Mouse (Mus musculus) embryo, embryonic 11 days (tissue): ENCODE data around the gene Olfr2.
A peak's percentile ranks its signal among the peaks of the same experiment; 100 is the strongest.

Source experiments
- DNase-seq: peaks from one replicate; pipeline ENCODE4 v3.0.0-alpha.2; 2015

The Olfr2 gene

DNA sequence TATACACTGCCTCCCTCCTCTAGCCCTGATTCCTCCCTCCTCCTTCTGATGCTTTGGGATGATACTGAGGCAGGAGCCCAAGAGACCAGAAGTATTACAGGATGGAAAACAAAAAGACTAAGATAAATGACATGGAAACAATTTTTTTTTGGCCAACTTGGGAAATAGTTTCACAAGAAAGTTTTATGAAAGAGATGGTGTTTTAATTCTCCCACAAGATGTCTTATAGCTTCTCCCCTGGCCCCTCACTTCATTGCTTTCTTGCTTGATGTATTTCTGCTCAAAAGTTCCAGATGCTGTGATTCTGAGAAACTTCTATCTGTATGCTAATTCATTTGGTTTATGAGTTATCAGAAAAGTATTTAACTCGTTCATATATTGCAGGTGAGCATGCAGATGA, at the start of gene Olfr2:
TSS of gene Olfr2 (minus strand) at position 101 of the 400 bp plus-strand sequence.
- DNase-seq: no peak

DNA sequence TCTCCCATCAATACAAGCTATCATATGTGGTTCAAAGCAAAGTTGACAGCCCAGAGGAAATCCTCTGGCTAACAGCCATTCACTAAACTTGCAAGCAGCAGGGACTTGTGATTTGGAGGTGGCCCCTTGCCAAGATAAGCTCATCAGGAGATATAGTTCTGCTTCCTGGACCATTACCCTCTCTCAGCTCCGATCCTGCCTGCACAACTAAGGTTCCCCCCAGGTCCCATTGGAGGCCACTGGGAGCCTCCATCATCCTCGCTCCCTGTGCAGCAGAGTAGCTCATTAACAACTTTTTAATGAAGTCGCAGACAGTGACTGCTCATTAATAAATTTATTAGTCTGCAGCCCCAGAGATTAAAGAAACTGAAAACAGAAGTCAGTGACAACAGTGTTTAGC, 41.7 kb upstream of the Olfr2 start:
- no peak for DNase-seq

DNA sequence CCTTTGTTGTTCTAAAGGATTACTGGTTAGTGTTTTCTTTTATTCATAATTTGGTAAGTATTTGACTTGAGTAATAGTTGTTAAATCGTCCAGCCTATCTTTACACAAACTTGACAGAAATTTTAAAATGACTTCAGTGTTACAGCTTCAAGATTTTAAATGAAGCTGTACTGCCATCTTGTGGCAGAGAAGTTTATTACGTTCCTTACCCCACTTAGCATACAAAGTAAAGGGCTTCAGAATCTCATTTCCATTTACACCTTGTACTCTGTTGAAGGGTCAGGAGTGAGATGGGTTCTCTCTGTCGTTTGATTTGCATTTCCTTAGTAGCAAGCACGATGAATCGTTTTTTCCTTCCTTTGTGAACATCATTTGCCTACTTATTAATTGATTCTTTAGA, 40.0 kb upstream of the Olfr2 start:
- peak; percentile 58 for DNase-seq

DNA sequence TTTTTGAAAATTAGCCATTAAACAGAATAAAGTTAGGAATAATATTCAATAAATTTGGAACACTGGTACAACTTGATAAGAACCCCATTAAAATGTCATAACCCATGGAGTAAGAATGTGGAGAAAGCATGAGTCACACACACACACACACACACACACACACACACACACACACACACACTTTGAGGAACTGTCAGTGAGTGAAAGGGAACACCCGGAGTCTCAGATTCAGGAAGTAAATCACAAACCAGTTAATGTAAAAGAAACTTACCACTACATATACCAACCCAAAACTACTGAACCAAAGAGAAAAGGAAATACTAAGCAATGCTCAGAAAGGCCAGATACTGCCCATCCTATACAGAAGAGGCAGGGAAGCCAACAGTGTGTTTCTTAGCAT, 38.5 kb upstream of the Olfr2 start:
- no peak for DNase-seq

DNA sequence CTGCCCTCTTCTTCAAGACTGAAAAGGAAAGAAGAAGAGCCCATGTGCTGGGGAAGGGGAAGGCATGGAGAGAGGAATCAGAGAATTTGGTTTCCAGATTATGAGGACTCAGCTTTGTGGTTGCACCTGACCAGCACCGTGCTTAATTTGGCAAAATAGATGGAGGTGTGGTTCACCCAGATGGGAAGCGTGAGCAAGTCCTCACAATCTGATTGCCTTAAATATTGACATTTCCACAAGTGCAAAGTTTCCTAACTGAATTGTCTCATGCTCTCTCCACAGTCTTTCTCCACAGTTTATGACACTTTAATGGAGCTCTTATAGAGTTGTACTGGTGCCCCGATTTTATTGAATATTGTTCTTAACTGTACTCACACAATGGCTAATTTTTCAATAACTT, 37.3 kb upstream of the Olfr2 start:
- no peak for DNase-seq

DNA sequence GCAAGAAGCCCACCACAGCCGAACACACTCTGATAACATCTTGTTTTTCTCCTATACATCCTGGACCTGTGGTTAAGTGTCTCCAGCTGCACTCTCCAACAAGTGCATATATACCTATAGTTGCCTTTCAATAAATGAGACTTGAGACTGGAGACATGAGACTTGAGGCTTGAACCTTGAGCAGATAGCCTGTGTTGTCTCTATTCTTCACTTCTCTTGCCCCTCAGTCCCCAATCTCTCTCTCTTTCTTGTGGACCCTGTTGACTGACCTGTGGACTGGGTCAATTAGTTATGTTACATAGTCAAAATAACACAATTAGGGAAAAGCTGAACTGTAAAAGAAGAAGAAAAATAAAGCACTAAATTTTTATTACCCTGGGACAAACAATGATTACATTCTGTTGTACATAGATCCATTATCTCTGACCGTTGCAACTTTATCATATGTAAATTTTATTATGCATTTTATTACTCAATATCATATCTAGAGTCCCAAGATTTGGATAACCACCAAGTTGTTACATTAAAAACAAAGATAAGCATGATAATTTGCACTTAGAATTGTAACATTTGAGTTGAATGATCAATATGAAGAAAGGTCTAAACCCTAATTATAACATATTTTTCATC, 34.2 kb upstream of the Olfr2 start:
- no peak for DNase-seq

DNA sequence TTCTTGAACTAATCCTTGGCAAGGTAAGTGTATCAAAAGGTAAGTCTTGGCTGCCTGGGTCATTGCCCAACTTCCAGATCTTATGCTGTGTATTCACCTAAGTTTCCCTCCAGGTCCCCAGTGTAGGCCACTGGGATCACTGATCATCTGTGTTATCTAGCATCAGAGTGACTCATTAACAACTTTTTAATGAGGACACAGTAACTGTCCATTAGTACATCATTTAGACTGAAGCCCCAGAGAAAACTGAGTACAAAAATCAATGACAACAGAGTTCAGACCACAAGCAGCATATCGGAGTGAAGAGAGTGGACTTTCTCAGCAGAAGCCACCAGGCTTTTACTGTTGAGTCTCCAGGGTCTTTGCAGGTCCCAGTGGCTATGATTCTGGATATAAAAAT, 25.0 kb upstream of the Olfr2 start, which contains the start of gene Olfr713:
TSS of gene Olfr713 (plus strand) at position 301 of the 400 bp plus-strand sequence.
- no peak for DNase-seq

DNA sequence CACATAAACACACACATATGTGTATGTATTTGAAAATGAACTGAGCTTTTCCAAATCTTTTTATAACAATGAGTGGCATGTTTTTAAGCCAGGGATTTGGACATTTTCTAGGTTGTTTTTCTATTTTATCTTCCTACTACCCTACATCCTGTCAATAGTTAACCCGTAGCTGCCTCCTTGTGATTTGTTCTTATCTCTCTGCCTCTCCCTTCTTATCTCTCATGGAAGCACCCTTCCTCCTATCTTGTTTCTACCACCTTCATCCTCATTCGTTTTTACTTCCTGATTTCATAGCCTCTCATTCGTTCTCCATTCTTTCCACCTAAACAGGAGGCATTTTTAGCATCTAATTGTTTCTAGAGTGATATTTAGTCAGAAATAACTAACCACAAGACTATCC, 1.7 kb downstream of the Olfr2 start:
- no peak for DNase-seq

DNA sequence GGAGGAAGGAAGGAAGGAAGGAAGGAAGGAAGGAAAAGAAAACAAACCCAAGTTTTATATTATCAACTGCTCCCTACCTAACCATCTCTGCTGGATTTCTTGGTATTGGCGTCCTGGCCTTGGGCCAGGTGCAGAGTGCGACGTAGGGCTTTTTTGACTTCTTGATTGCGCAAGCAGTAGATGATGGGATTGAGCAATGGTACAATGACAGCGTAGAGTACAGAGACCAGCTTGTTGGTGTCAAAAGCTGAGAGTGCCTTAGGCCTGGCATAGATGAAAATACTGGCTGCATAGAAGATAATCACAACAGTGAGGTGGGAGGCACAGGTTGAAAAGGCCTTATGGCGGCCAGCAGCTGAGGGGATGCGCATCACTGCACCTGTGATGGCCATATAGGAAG, 5.1 kb downstream of the Olfr2 start:
- no peak for DNase-seq

DNA sequence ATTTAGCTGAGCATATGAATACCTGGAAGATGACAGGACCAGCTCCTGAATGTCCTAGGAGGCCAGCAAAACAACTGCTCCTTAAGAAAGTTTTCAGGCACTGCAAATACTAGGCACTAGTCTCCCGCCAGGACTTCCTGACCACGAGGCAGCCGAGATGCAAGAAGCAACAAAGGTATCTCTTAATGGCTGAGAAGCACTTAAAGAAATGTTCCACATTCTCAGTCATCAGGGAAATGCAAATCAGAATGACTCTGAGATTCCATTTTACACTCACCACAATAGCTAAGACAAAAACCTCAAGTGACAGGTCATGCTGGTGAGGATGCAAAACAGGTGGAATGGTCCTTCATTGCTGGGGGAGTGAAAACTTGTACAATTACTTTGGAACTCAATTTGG, 20.6 kb downstream of the Olfr2 start:
- peak; percentile 2 for DNase-seq

DNA sequence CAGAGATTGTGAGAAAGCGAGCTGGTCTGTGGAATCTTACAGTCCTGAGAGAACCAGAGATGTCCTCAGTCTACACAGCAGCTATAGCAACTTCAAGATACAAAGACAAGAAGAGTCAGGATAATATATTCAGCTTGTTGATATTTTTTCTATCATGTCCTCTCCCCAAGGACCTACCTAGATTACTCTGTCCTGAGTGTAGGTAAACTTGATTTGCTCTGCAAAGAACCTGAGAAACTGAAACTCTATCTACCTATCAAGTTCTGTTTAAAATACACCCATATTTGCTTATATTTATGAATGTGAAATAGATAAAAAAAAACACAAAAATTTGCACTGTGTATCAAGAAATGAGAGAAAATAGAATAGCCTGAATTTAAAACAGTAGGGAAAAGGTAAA, 30.5 kb downstream of the Olfr2 start, which contains the start of gene Olfr711:
TSS of gene Olfr711 (minus strand) at position 101 of the 400 bp plus-strand sequence.
- DNase-seq: no peak

DNA sequence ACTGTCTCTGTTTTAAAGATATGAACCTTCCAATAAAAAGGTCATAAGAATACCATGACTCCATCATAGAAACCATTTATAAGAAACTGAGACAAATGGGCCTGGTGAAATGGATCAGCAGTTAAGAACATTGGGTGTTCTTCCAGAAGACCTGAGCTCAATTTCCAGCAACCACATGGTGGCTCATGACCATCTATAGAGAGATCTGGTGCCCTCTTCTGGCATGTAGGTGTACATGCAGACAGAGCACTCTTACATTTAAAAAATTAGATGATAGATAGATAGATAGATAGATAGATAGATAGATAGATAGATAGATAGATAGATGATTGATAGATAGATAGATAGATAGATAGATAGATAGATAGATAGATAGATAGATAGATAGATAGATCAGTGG, 38.4 kb downstream of the Olfr2 start:
- DNase-seq: peak; percentile 12

DNA sequence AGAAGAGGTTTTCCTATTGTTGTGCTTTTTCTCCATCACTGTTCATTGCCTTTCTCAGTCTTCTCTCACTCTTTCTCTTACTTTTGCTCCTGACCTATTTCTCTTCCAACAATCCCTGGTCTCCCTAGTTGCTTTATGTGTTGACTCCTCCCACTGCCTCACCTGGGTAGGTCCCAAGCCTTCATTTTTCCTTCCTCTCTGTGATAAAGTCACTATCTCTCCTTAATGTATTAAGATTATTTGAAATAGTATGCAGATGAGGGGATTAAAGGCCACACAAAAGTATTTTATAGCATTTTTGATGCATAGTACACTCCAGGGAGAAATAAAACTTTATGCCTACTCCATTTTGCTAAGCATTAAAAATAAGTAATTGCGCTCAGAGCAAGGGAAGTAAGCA, 42.0 kb downstream of the Olfr2 start, which contains the start of gene Olfr6:
TSS of gene Olfr6 (minus strand) at position 101 of the 400 bp plus-strand sequence.
- DNase-seq: no peak

DNA sequence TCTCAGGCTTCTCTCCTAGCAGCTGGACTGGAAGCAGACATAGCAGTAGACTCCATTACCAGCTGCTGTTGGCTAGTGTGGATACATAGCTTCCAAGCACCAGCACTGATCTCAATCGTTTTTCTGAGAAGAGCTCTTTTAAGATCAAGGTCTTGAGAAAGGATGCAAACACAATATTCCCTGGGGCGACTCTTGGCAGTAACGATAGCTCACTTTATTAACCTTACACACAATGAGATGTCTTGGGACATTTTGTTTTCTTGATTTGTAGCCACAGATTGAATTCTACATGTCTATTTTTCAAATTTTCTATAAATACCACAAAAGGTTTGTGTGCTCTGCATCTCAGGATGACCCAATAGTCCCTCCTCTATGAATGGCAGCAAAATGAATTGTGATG, 57.7 kb downstream of the Olfr2 start, which contains the start of gene Olfr710:
TSS of gene Olfr710 (minus strand) at position 101 of the 400 bp plus-strand sequence.
- no peak for DNase-seq
